Comparison of ENCODE assay signal across 14 mouse cellular contexts in the genomic region with DNA sequence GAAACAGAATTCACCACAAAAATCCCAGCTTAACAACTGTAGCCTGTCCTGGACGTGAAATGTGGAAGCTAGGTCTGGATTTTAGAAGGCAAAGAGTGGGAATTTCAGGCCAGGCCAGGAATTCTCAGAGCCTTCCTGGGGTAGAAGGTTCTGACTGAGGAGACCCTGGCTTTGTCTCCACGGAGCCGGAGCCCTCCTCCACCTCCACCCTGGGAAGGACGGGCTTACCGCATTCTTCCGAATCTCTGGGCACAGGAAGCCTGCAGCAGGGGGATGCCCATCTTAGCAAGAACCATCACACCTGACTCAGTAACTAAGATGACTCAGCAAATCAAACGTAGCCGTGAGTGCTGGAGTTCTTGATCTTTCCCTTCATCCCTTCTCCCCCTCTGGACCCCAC.
"Had no signal": no experiment of that assay in that cellular context is flagged by ENCODE, and none has a peak within 500 bp of the region (broad histone marks: within the 10 kb centered on the region; RNA-seq: fewer than 3 reads in every experiment).

No protein-coding gene starts in this region.

- H3K27ac ChIP-seq: macrophage; midbrain, embryonic 13.5 days; midbrain, embryonic 15.5 days; neural tube, embryonic 12.5 days; stomach, embryonic 15.5 days had no signal

- H3K4me3 ChIP-seq: megakaryocyte, embryonic 14.5 days; midbrain, embryonic 13.5 days; midbrain, embryonic 15.5 days; neural tube, embryonic 12.5 days; stomach, embryonic 15.5 days had no signal

- H3K27me3 ChIP-seq: megakaryocyte, embryonic 14.5 days; midbrain, embryonic 13.5 days; midbrain, embryonic 15.5 days; neural tube, embryonic 12.5 days; stomach, embryonic 15.5 days had no signal

- H3K4me2 ChIP-seq: lung, embryonic 14.5 days; midbrain, embryonic 11.5 days; midbrain, embryonic 13.5 days; midbrain, embryonic 15.5 days; neural tube, embryonic 12.5 days; stomach, embryonic 15.5 days had no signal

- ATAC-seq: midbrain, embryonic 13.5 days; midbrain, embryonic 15.5 days had no signal

- DNase-seq: lung, embryonic 14.5 days; lung, postnatal 14 days; lung, postnatal 36 days; right cerebral cortex, postnatal 14 days; thymus, adult 18-20 months; thymus, postnatal 14 days; thymus, postnatal 4 days had no signal

- H3K4me1 ChIP-seq: megakaryocyte, embryonic 14.5 days; midbrain, embryonic 13.5 days; midbrain, embryonic 15.5 days; neural tube, embryonic 12.5 days; stomach, embryonic 15.5 days had no signal

- H3K36me3 ChIP-seq: midbrain, embryonic 15.5 days had no signal

- H3K9ac ChIP-seq: lung, embryonic 14.5 days; midbrain, embryonic 13.5 days; midbrain, embryonic 15.5 days; neural tube, embryonic 12.5 days; stomach, embryonic 15.5 days had no signal

- H3K9me3 ChIP-seq: midbrain, embryonic 13.5 days; midbrain, embryonic 15.5 days; neural tube, embryonic 12.5 days; stomach, embryonic 15.5 days had no signal
